Mouse (Mus musculus): Measurements from ENCODE around the gene Pde5a. TPM values are rescaled to one million over a fixed set of nuclear protein-coding genes. Genes with fewer than 3 reads are reported as not detected.

The Pde5a gene
- polyA plus RNA-seq, 1 experiment: 35.5 TPM

DNA sequence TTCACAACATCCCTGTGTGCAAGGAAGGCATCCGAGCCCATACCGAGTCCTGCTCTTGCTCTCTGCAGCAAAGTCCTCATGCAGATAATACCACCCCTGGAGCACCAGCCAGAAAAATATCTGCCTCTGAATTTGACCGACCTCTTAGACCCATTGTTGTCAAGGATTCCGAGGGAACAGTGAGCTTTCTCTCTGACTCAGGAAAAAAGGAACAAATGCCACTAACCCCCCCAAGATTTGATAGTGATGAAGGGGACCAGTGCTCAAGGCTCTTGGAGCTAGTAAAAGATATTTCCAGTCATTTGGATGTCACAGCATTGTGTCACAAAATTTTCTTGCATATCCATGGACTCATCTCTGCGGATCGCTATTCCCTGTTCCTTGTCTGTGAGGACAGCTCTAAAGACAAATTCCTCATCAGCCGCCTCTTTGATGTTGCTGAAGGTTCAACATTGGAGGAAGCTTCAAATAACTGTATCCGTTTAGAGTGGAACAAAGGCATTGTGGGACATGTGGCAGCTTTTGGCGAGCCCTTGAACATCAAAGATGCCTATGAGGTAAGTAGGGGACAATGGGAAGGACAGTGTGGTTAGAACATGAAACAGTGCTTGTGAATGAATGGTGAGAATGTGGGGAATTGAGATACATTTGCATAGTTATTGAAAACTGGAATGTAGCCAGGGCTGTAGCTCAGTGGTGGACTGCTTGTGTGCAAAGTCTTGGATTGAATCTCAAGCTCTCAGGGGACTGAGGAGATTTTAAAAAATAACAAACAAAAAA, 19.4 kb downstream of the Pde5a start:
- DNase-seq: no peak
- Histone ChIP-seq H3K4me3 (replicated peaks; ENCODE audit: extremely low read depth, low read depth, low read length) (no peak overlapping the region), H3K4me1 (ENCODE audit: control insufficient read depth, insufficient read depth, low read length) (no peaks in the 10 kb centered on the region)
- TF ChIP-seq CTCF (IDR thresholded peaks at IDR 0.05; ENCODE audit: insufficient read depth, low read length) (no peak), POLR2A (IDR thresholded peaks at IDR 0.05; ENCODE audit: borderline replicate concordance, extremely low read depth, low read depth, low read length) (no peak)
- WGBS: 85% methylated on average over 9 of the region's 9 CpGs

DNA sequence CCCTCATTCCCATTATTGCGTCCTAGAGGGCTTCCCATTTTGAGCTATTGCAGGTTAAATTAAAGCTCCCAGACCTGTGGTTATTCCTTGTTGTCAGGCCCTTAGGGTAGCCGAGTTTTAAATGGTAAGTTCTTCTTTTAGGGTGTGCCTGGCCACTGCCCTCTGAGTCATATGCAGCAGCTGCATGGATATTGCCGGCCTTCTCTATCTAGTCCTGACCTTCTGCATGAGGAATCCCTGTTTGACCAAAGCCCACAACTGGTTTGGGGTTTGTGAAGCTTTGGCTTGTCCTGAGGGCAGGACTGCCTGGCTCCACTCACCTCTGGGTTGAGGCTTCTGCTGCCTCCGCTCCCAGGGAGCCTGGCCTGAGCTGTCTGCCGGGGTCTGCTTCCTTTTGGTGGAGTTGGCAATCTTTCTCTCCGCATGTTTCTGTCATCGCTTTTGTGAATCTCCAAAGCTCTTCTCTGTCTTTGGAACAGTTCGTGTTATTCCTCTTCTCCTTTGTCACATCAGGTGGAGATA, 34.6 kb downstream of the Pde5a start:
- H3K4me3 ChIP-seq (replicated peaks; ENCODE audit: extremely low read depth, low read depth, low read length): no peak overlapping the region
- 73% methylated on average over 8 of the region's 8 CpGs for WGBS
- DNase-seq: no peak
- no peaks in the 10 kb centered on the region for H3K4me1 ChIP-seq (ENCODE audit: control insufficient read depth, insufficient read depth, low read length)
- no peak for TF ChIP-seq POLR2A (IDR thresholded peaks at IDR 0.05; ENCODE audit: borderline replicate concordance, extremely low read depth, low read depth, low read length)
- no peak for TF ChIP-seq CTCF (IDR thresholded peaks at IDR 0.05; ENCODE audit: insufficient read depth, low read length)

DNA sequence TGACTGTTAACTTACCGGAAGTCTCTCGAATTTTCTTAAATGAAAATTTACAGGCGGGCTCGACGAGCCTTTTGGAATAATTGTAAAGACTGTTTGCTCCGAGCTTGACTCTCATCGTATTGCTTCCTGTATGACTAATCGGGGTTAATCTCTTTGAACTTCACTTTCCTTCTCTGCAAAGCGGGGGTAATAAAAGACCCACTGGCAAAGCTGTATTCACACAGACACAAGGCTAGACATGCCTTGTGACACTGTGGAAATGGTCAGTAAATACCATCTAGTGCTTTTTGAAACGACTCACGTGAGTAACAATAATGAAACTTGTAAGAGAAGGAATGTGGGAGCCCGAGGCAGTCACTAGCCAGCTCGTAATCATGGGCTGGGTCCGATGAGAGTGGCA, 35.0 kb downstream of the Pde5a start:
- no peak for TF ChIP-seq POLR2A (IDR thresholded peaks at IDR 0.05; ENCODE audit: borderline replicate concordance, extremely low read depth, low read depth, low read length)
- no peak for TF ChIP-seq CTCF (IDR thresholded peaks at IDR 0.05; ENCODE audit: insufficient read depth, low read length)
- 48% methylated on average over 14 of the region's 14 CpGs for WGBS
- no peak for DNase-seq
- H3K4me1 ChIP-seq (ENCODE audit: control insufficient read depth, insufficient read depth, low read length): no peaks in the 10 kb centered on the region
- H3K4me3 ChIP-seq (replicated peaks; ENCODE audit: extremely low read depth, low read depth, low read length): no peak overlapping the region

DNA sequence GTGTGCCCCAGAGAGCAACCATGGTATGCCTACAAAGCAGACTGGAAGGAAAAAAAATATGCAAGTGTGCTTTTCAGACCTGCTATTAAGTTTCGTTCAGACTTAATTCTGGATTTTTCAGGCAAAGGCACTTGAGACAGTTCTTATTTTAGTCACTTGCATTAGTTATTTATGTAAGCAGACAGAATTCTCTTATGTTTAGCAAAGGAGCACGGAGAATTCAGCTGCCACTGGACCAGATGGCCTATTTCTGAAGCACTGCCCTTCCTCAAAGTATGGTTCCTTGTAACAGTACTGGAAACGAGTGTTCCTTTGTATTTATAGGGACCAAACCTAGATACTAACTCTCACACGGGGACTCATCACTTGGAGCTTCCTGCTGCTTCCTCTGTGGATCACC, 38.2 kb downstream of the Pde5a start:
- Histone ChIP-seq H3K4me1 (ENCODE audit: control insufficient read depth, insufficient read depth, low read length) (no peaks in the 10 kb centered on the region), H3K4me3 (replicated peaks; ENCODE audit: extremely low read depth, low read depth, low read length) (no peak overlapping the region)
- WGBS: 51% methylated on average over 4 of the region's 4 CpGs
- TF ChIP-seq POLR2A (IDR thresholded peaks at IDR 0.05; ENCODE audit: borderline replicate concordance, extremely low read depth, low read depth, low read length) (no peak), CTCF (IDR thresholded peaks at IDR 0.05; ENCODE audit: insufficient read depth, low read length) (no peak)
- DNase-seq: no peak

DNA sequence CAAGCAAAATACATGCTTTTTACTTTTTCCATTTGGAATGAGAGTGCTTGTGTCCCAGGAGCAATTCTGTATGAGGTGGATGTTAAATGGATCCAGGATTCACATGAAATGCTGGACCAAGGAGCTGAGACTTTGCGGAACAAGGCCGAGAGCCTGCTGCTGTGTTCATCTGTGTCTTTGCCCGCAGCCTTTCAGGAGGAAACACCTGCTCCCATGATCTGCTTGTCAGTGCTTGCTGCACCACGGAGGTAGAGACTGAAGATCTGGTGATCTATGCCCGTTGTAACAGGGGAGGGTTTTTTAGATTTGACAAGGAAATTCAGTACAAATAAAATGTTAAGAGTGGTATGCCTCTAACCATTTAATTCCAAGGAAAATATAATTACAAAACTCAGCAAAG, 39.1 kb downstream of the Pde5a start:
- WGBS: 66% methylated on average over 5 of the region's 5 CpGs

DNA sequence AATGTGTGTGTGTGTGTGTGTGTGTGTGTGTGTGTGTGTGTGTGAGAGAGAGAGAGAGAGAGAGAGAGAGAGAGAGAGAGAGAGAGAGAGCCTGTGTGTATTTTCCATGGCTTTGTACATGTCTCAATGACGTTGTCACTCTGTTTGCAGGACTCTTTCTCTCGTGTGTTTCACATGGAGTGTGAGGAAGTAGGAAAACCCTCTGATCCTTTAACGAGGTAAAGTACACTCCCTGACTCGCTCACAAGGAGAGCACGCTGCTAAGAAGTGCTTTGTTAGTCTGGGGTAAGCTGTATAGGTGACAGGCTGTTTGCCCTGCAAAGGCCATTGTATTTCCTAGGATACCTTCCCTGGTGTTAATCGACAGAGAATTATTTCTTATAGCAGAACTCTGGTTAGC, 52.7 kb downstream of the Pde5a start:
- WGBS: 46% methylated on average over 6 of the region's 6 CpGs
- TF ChIP-seq POLR2A (IDR thresholded peaks at IDR 0.05; ENCODE audit: borderline replicate concordance, extremely low read depth, low read depth, low read length) (no peak), CTCF (IDR thresholded peaks at IDR 0.05; ENCODE audit: insufficient read depth, low read length) (no peak)
- H3K4me3 ChIP-seq (replicated peaks; ENCODE audit: extremely low read depth, low read depth, low read length): no peak overlapping the region
- no peak for DNase-seq
- no peaks in the 10 kb centered on the region for H3K4me1 ChIP-seq (ENCODE audit: control insufficient read depth, insufficient read depth, low read length)

More for the DNA sequence above, 39.1 kb downstream of the Pde5a start:
- no peak overlapping the region for H3K4me3 ChIP-seq (replicated peaks; ENCODE audit: extremely low read depth, low read depth, low read length)
- no peak for TF ChIP-seq POLR2A (IDR thresholded peaks at IDR 0.05; ENCODE audit: borderline replicate concordance, extremely low read depth, low read depth, low read length)
- TF ChIP-seq CTCF (IDR thresholded peaks at IDR 0.05; ENCODE audit: insufficient read depth, low read length): no peak
- H3K4me1 ChIP-seq (ENCODE audit: control insufficient read depth, insufficient read depth, low read length): no peaks in the 10 kb centered on the region
- no peak for DNase-seq

DNA sequence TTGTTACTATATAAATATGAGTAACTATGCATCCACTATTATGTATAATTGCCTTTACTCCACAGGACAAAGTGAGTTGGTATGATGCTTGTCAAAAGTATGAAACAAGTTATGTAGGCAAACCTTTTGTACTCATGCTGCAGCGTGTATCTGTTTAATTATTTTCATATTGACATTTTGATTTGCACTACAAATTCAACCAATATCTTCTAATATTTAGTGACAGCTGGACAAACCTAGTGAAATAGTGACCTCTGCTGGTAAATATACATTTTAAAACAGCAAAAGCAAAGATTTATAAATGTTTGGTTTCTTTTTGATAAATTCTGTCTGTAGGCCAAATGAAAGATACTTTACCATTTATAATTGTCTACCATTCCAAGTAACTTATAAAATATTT, 55.5 kb downstream of the Pde5a start:
- no peak for DNase-seq
- H3K4me1 ChIP-seq (ENCODE audit: control insufficient read depth, insufficient read depth, low read length): no peaks in the 10 kb centered on the region
- H3K4me3 ChIP-seq (replicated peaks; ENCODE audit: extremely low read depth, low read depth, low read length): no peak overlapping the region
- no peak for TF ChIP-seq POLR2A (IDR thresholded peaks at IDR 0.05; ENCODE audit: borderline replicate concordance, extremely low read depth, low read depth, low read length)
- no peak for TF ChIP-seq CTCF (IDR thresholded peaks at IDR 0.05; ENCODE audit: insufficient read depth, low read length)
- WGBS: 45% methylated on average over 1 of the region's 1 CpGs

DNA sequence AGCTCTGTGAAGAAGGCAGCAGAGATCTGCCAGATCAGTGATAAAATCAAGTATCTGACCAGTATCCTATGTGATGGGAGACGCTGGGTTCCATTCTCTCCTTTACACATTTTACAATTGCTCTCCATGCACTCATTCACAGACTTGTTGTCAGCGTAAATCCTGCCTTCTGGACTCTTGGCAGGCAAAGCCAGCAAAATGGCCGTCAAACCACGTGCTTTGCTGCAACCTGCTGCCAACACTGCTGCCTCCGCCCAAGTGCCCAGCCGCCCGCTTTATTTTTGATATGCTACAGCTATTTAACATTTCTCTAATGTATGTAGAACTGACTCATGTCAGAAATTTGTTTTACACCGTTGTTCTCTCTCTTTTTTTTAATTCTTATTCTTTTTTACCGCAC, 59.6 kb downstream of the Pde5a start:
- H3K4me1 ChIP-seq (ENCODE audit: control insufficient read depth, insufficient read depth, low read length): no peaks in the 10 kb centered on the region
- DNase-seq: no peak
- H3K4me3 ChIP-seq (replicated peaks; ENCODE audit: extremely low read depth, low read depth, low read length): no peak overlapping the region
- 85% methylated on average over 9 of the region's 9 CpGs for WGBS
- TF ChIP-seq POLR2A (IDR thresholded peaks at IDR 0.05; ENCODE audit: borderline replicate concordance, extremely low read depth, low read depth, low read length) (no peak), CTCF (IDR thresholded peaks at IDR 0.05; ENCODE audit: insufficient read depth, low read length) (no peak)

DNA sequence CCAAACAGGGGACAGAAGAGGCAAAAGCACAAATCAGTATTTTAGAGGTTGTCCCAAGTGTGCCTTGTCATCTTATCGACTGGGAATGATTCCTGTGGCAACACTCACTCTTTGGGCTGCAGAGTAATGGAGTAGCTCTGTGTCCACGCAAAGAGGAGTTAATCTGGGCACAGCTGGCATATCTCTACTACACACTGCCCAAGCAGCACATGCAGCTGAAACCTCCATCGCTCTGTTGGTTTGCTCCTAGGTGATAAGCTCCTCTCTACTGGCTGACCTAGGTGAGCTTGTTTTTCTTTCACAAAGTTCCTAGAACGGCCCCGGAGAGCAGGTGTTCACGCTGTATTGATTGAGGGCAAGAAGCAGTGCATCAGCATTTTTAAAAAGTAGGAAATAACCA, 60.8 kb downstream of the Pde5a start:
- 88% methylated on average over 6 of the region's 6 CpGs for WGBS
- no peak for DNase-seq
- H3K4me3 ChIP-seq (replicated peaks; ENCODE audit: extremely low read depth, low read depth, low read length): no peak overlapping the region
- H3K4me1 ChIP-seq (ENCODE audit: control insufficient read depth, insufficient read depth, low read length): no peaks in the 10 kb centered on the region
- TF ChIP-seq CTCF (IDR thresholded peaks at IDR 0.05; ENCODE audit: insufficient read depth, low read length): no peak
- TF ChIP-seq POLR2A (IDR thresholded peaks at IDR 0.05; ENCODE audit: borderline replicate concordance, extremely low read depth, low read depth, low read length): no peak

DNA sequence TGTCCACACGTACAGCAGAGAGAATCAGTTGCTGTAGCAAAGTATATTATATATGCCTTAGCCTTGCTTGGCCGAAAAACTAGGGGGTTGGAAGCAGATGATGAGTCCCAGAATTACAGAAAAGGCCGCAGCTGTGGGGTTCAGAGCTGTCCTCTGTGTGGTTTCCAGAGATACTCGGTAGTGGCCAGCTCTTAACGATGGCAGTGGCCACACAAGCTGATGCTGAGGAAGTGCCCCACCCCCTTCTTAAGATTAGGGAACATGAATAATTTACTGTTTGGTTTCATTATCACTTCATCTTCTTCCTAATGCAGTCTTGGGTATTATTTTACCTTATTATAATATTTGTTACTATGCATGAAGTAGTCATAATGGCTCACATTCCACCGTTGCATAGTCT, 71.3 kb downstream of the Pde5a start:
- Histone ChIP-seq H3K4me1 (ENCODE audit: control insufficient read depth, insufficient read depth, low read length) (no peaks in the 10 kb centered on the region), H3K4me3 (replicated peaks; ENCODE audit: extremely low read depth, low read depth, low read length) (no peak overlapping the region)
- no peak for DNase-seq
- no peak for TF ChIP-seq CTCF (IDR thresholded peaks at IDR 0.05; ENCODE audit: insufficient read depth, low read length)
- TF ChIP-seq POLR2A (IDR thresholded peaks at IDR 0.05; ENCODE audit: borderline replicate concordance, extremely low read depth, low read depth, low read length): no peak
- WGBS: 68% methylated on average over 6 of the region's 6 CpGs

Data from lung, adult 2 months (tissue).